Mouse (Mus musculus): ENCODE measurements at regions not wholly inside any gene's neighbourhood (a gene's known extent, or its start where the extent isn't known, plus 50 kb on each side); places are given as distances from the start of the nearest gene placed in this dataset.

- Histone ChIP-seq H3K9ac (no peak overlapping the region), H3K4me1 (replicated peaks; ENCODE audit: control insufficient read depth, insufficient read depth, low read length) (no peaks in the 10 kb centered on the region), H3K4me2 (replicated peaks) (no peak overlapping the region), H3K27ac (no peak overlapping the region), H3K36me3 (replicated peaks; ENCODE audit: control insufficient read depth, insufficient read depth) (no peaks in the 10 kb centered on the region), H3K27me3 (ENCODE audit: control insufficient read depth, insufficient read depth, low read length) (no peaks in the 10 kb centered on the region), H3K4me3 (replicated peaks; ENCODE audit: low read length) (no peak overlapping the region), H3K9me3 (ENCODE audit: control insufficient read depth, low read length) (no peaks in the 10 kb centered on the region)
- 77% methylated on average over 6 of the region's 6 CpGs for WGBS
- no peak for DNase-seq (ENCODE audit: low spot score)
- no peak for ATAC-seq (ENCODE audit: low FRiP score)
Measured at GRCm38 (mm10) chr14:115004733-115005405, 87.1 kb upstream of the Gpc5 start.

- Histone ChIP-seq H3K4me2 (replicated peaks) (no peak overlapping the region), H3K36me3 (replicated peaks; ENCODE audit: control insufficient read depth, insufficient read depth) (no peaks in the 10 kb centered on the region), H3K27ac (no peak overlapping the region), H3K4me1 (replicated peaks; ENCODE audit: control insufficient read depth, insufficient read depth, low read length) (no peaks in the 10 kb centered on the region), H3K4me3 (replicated peaks; ENCODE audit: low read length) (no peak overlapping the region), H3K9me3 (ENCODE audit: control insufficient read depth, low read length) (no peaks in the 10 kb centered on the region), H3K9ac (no peak overlapping the region), H3K27me3 (ENCODE audit: control insufficient read depth, insufficient read depth, low read length) (no peaks in the 10 kb centered on the region)
- 93% methylated on average over 3 of the region's 3 CpGs for WGBS
- ATAC-seq (ENCODE audit: low FRiP score) (no peak), DNase-seq (ENCODE audit: low spot score) (no peak)
Measured at GRCm38 (mm10) chr14:115010877-115011276, 81.1 kb upstream of the Gpc5 start.

- no peak overlapping the region for H3K9ac ChIP-seq
- H3K4me2 ChIP-seq (replicated peaks), result no peak overlapping the region
- WGBS, result 38% methylated on average over 5 of the region's 5 CpGs
- no peaks in the 10 kb centered on the region for H3K9me3 ChIP-seq (ENCODE audit: control insufficient read depth, low read length)
- H3K27ac ChIP-seq, result no peak overlapping the region
- H3K27me3 ChIP-seq (ENCODE audit: control insufficient read depth, insufficient read depth, low read length), result no peaks in the 10 kb centered on the region
- ATAC-seq (ENCODE audit: low FRiP score) (no peak), DNase-seq (ENCODE audit: low spot score) (no peak)
- H3K36me3 ChIP-seq (replicated peaks; ENCODE audit: control insufficient read depth, insufficient read depth), result no peaks in the 10 kb centered on the region
- H3K4me1 ChIP-seq (replicated peaks; ENCODE audit: control insufficient read depth, insufficient read depth, low read length), result no peaks in the 10 kb centered on the region
- no peak overlapping the region for H3K4me3 ChIP-seq (replicated peaks; ENCODE audit: low read length)
Measured at GRCm38 (mm10) chr14:115015299-115015698, 76.7 kb upstream of the Gpc5 start.

- Histone ChIP-seq H3K4me2 (replicated peaks) (peak overlapping the region; percentile 69), H3K9ac (no peak overlapping the region), H3K27me3 (ENCODE audit: control insufficient read depth, insufficient read depth, low read length) (no peaks in the 10 kb centered on the region), H3K4me3 (replicated peaks; ENCODE audit: low read length) (peak overlapping the region; percentile 30), H3K36me3 (replicated peaks; ENCODE audit: control insufficient read depth, insufficient read depth) (no peaks in the 10 kb centered on the region), H3K27ac (no peak overlapping the region), H3K4me1 (replicated peaks; ENCODE audit: control insufficient read depth, insufficient read depth, low read length) (no peaks in the 10 kb centered on the region), H3K9me3 (ENCODE audit: control insufficient read depth, low read length) (no peaks in the 10 kb centered on the region)
- DNase-seq (ENCODE audit: low spot score) (peak; percentile 76), ATAC-seq (ENCODE audit: low FRiP score) (peak; percentile 91; the same call in 1 of the 2 replicates)
- 24% methylated on average over 22 of the region's 22 CpGs for WGBS
Measured at GRCm38 (mm10) chr14:115017410-115018153, 74.4 kb upstream of the Gpc5 start.

- 86% methylated on average over 7 of the region's 7 CpGs for WGBS
- no peak for ATAC-seq (ENCODE audit: low FRiP score)
- no peak overlapping the region for H3K4me3 ChIP-seq (replicated peaks; ENCODE audit: low read length)
- H3K36me3 ChIP-seq (replicated peaks; ENCODE audit: control insufficient read depth, insufficient read depth), result no peaks in the 10 kb centered on the region
- no peaks in the 10 kb centered on the region for H3K4me1 ChIP-seq (replicated peaks; ENCODE audit: control insufficient read depth, insufficient read depth, low read length)
- H3K9me3 ChIP-seq (ENCODE audit: control insufficient read depth, low read length), result no peaks in the 10 kb centered on the region
- H3K27ac ChIP-seq, result no peak overlapping the region
- no peaks in the 10 kb centered on the region for H3K27me3 ChIP-seq (ENCODE audit: control insufficient read depth, insufficient read depth, low read length)
- no peak overlapping the region for H3K4me2 ChIP-seq (replicated peaks)
- no peak overlapping the region for H3K9ac ChIP-seq
- DNase-seq (ENCODE audit: low spot score), result no peak
Measured at GRCm38 (mm10) chr14:115028011-115028410, 64.0 kb upstream of the Gpc5 start.

- Histone ChIP-seq H3K4me1 (replicated peaks; ENCODE audit: control insufficient read depth, insufficient read depth, low read length) (no peaks in the 10 kb centered on the region), H3K27ac (no peak overlapping the region), H3K9me3 (ENCODE audit: control insufficient read depth, low read length) (no peaks in the 10 kb centered on the region), H3K4me2 (replicated peaks) (no peak overlapping the region), H3K27me3 (ENCODE audit: control insufficient read depth, insufficient read depth, low read length) (0 out of 2 replicates have a peak, but pooled peaks cover 2% of the 10 kb centered on the region), H3K9ac (no peak overlapping the region), H3K36me3 (replicated peaks; ENCODE audit: control insufficient read depth, insufficient read depth) (no peaks in the 10 kb centered on the region), H3K4me3 (replicated peaks; ENCODE audit: low read length) (no peak overlapping the region)
- WGBS, result 50% methylated on average over 4 of the region's 4 CpGs
- ATAC-seq (ENCODE audit: low FRiP score), result no peak
- no peak for DNase-seq (ENCODE audit: low spot score)
Measured at GRCm38 (mm10) chr14:115031734-115032133, 60.3 kb upstream of the Gpc5 start.

GRCm38 (mm10) chr14:115033375-115033969 lies 58.5 kb upstream of the Gpc5 start:
- no peaks in the 10 kb centered on the region for H3K36me3 ChIP-seq (replicated peaks; ENCODE audit: control insufficient read depth, insufficient read depth)
- no peaks in the 10 kb centered on the region for H3K9me3 ChIP-seq (ENCODE audit: control insufficient read depth, low read length)
- ATAC-seq (ENCODE audit: low FRiP score) (no peak), DNase-seq (ENCODE audit: low spot score) (no peak)
- H3K4me2 ChIP-seq (replicated peaks), result no peak overlapping the region
- no peak overlapping the region for H3K4me3 ChIP-seq (replicated peaks; ENCODE audit: low read length)
- 95% methylated on average over 5 of the region's 5 CpGs for WGBS
- no peak overlapping the region for H3K9ac ChIP-seq
- no peaks in the 10 kb centered on the region for H3K4me1 ChIP-seq (replicated peaks; ENCODE audit: control insufficient read depth, insufficient read depth, low read length)
- H3K27ac ChIP-seq, result no peak overlapping the region
- H3K27me3 ChIP-seq (ENCODE audit: control insufficient read depth, insufficient read depth, low read length), result 0 out of 2 replicates have a peak, but pooled peaks cover 10% of the 10 kb centered on the region

DNA sequence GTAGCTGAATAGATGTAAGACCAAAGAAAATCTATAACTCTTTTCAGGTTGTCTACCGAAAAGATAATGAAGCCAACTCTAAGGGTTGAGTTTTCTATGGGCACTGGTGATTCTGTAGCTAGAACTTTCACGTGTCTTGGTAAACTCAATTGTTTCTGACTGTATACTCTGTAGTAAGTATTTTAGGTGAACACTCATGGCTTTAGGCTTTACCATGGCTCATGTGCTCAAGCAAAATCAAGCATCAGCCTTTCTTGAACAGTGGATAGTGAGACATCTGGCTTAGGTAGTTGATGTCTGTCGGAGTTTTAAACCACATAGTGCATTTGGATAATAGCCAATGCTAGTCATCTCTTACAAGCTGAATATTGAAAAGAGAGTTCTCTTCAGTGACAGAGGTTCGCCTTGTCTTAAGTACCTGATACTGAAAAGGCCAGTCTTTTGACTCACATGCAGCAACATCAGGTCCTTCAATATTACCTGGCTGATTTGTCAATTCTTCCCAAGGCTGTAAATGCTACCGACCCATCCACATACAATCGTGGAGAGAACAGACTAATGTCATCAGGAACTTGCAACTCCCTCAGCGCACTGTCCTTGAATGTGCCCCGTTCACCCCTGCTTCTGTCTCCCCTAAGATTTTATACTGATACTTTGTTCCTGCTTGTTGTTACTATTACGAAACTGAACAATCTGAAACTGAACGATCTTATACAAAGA lies 57.1 kb upstream of the Gpc5 start:
- Histone ChIP-seq H3K36me3 (replicated peaks; ENCODE audit: control insufficient read depth, insufficient read depth) (no peaks in the 10 kb centered on the region), H3K4me2 (replicated peaks) (no peak overlapping the region), H3K9ac (no peak overlapping the region), H3K27me3 (ENCODE audit: control insufficient read depth, insufficient read depth, low read length) (0 out of 2 replicates have a peak, but pooled peaks cover 17% of the 10 kb centered on the region), H3K4me3 (replicated peaks; ENCODE audit: low read length) (no peak overlapping the region), H3K9me3 (ENCODE audit: control insufficient read depth, low read length) (no peaks in the 10 kb centered on the region), H3K4me1 (replicated peaks; ENCODE audit: control insufficient read depth, insufficient read depth, low read length) (no peaks in the 10 kb centered on the region), H3K27ac (no peak overlapping the region)
- DNase-seq (ENCODE audit: low spot score), result no peak
- 92% methylated on average over 10 of the region's 10 CpGs for WGBS
- ATAC-seq (ENCODE audit: low FRiP score), result no peak

Measured in hindbrain, embryonic 14.5 days (tissue).